Mouse (Mus musculus) G1E (cell line): ENCODE data around the gene Zbtb45.

Source experiments
- CTCF ChIP-seq: IDR thresholded peaks from 2 replicates; pipeline ENCODE4 v1.5.1; 2012; ENCODE audit warnings: low read depth, low read length, inconsistent platforms, mixed read lengths
- GATA1 ChIP-seq: IDR thresholded peaks from 2 replicates; pipeline ENCODE4 v1.6.1; 2012; ENCODE audit warnings: borderline replicate concordance, low read length, inconsistent platforms, mixed read lengths
- GATA2 ChIP-seq: IDR thresholded peaks from 2 replicates; pipeline ENCODE4 v1.6.1; 2012; ENCODE audit warnings: low read depth, low read length, inconsistent platforms, borderline replicate concordance
- POLR2AphosphoS5 ChIP-seq: IDR thresholded peaks from 2 replicates; pipeline ENCODE4 v1.6.1; 2012; ENCODE audit warnings: low read depth, low read length, inconsistent platforms; ENCODE audit not compliant: insufficient replicate concordance
- TAL1 ChIP-seq: conservative IDR thresholded peaks from 2 replicates; pipeline ENCODE4 v1.6.1; 2012; ENCODE audit warnings: low read depth, low read length, inconsistent platforms, mixed read lengths

- no peak for TF ChIP-seq CTCF
- no peak for TF ChIP-seq GATA1
- TF ChIP-seq GATA2: no peak
- TF ChIP-seq TAL1: no peak
- no peak for TF ChIP-seq POLR2AphosphoS5
These were observed 29.5 kb downstream of the Zbtb45 start for GRCm38 (mm10) chr7:12980291-12980690.
